Mouse (Mus musculus): ENCODE data around the gene 4921511M17Rik.
"Not testable (repeated sequence)": the region's sequence is repeated elsewhere in the genome, so short reads cannot be mapped to it uniquely, and the experiment has no call there.

The 4921511M17Rik gene

DNA sequence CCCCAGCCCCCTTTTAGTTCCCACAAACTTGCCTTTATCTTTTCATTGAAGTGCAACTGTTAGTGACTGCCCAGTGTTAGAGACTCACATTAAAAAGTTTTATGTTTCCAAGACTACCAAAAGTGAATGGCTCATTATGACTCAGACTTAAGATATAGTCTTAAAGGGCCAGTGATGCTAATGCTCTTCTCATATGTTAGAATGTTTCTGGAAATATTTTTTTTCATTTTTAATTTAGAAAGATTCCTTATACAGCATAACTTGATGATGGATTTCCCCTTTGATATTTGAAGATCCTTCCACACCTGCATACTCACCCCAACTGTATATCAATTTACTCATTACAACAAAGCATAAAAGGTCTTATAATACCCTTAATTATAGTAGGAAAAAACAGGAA is at the start of gene 4921511M17Rik:
4921511M17Rik (minus strand) TSS at position 101 of the 400 bp plus-strand sequence.
- not testable (repeated sequence) for DNase-seq (ENCODE audit: low spot score)

DNA sequence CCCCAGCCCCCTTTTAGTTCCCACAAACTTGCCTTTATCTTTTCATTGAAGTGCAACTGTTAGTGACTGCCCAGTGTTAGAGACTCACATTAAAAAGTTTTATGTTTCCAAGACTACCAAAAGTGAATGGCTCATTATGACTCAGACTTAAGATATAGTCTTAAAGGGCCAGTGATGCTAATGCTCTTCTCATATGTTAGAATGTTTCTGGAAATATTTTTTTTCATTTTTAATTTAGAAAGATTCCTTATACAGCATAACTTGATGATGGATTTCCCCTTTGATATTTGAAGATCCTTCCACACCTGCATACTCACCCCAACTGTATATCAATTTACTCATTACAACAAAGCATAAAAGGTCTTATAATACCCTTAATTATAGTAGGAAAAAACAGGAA is 21.3 kb upstream of the 4921511M17Rik start, which contains the start of gene Gm10057:
Gm10057 (minus strand) TSS at position 101 of the 400 bp plus-strand sequence.
- not testable (repeated sequence) for DNase-seq (ENCODE audit: low spot score)

DNA sequence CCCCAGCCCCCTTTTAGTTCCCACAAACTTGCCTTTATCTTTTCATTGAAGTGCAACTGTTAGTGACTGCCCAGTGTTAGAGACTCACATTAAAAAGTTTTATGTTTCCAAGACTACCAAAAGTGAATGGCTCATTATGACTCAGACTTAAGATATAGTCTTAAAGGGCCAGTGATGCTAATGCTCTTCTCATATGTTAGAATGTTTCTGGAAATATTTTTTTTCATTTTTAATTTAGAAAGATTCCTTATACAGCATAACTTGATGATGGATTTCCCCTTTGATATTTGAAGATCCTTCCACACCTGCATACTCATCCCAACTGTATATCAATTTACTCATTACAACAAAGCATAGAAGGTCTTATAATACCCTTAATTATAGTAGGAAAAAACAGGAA is 21.1 kb downstream of the 4921511M17Rik start, which contains the start of gene Samt1:
Samt1 (minus strand) TSS at position 101 of the 400 bp plus-strand sequence.
- DNase-seq (ENCODE audit: low spot score): not testable (repeated sequence)

GRCm38 (mm10) chrX:153976914-153977313 is 56.7 kb downstream of the 4921511M17Rik start:
- not testable (repeated sequence) for DNase-seq (ENCODE audit: low spot score)

- DNase-seq (ENCODE audit: low spot score): not testable (repeated sequence)
Measured at GRCm38 (mm10) chrX:153976467-153976866, 57.2 kb downstream of the 4921511M17Rik start.

GRCm38 (mm10) chrX:153974450-153974849 is 59.2 kb downstream of the 4921511M17Rik start:
- no peak for DNase-seq (ENCODE audit: low spot score)

All from ovary, postnatal 10 days (tissue).